Mouse (Mus musculus) brain, embryonic 18.5 days (tissue): ENCODE results near the gene Emilin3.
A peak's percentile ranks its signal among the peaks of the same experiment; 100 is the strongest.

ENCODE experiments used
- DNase-seq: peaks from one replicate; pipeline ENCODE4 v3.0.0-alpha.2; 2012; ENCODE audit warnings: low read depth, low spot score

Emilin3 gene

GRCm38 (mm10) chr2:160872890-160873382 is 39.2 kb downstream of the Emilin3 start, which contains the start of gene Zhx3:
TSS of gene Zhx3 (minus strand) at chr2:160872998.
- peak; percentile 84 for DNase-seq

GRCm38 (mm10) chr2:160872395-160872794 is 39.7 kb downstream of the Emilin3 start:
- peak; percentile 47 for DNase-seq

- no peak for DNase-seq
Measured at GRCm38 (mm10) chr2:160871310-160871709, 40.8 kb downstream of the Emilin3 start.

GRCm38 (mm10) chr2:160869446-160869845 is 42.7 kb downstream of the Emilin3 start:
- no peak for DNase-seq

GRCm38 (mm10) chr2:160865266-160865665 is 46.9 kb downstream of the Emilin3 start:
- no peak for DNase-seq

- DNase-seq: no peak
Measured at GRCm38 (mm10) chr2:160864112-160864511, 48.0 kb downstream of the Emilin3 start.

- DNase-seq: no peak
Measured at GRCm38 (mm10) chr2:160860363-160860762, 51.8 kb downstream of the Emilin3 start.
